Mouse (Mus musculus): Measurements from ENCODE around the gene Akr1b8. TPM values are rescaled to one million over a fixed set of nuclear protein-coding genes. Genes with fewer than 3 reads are reported as not detected.

Akr1b8 gene
- polyA plus RNA-seq (2014; fragmentation: Illumina TruSeq; extraction: RNeasy Lipid Tissue Mini Kit (QIAGEN cat#74804); ENCODE audit: insufficient read depth, low read depth, low replicate concordance): 19.1 TPM

GRCm38 (mm10) chr6:34353658-34354353 lies at the start of gene Akr1b8:
TSS of gene Akr1b8 (plus strand) at chr6:34354119.

GRCm38 (mm10) chr6:34316854-34317771 lies 36.8 kb upstream of the Akr1b8 start, which contains the start of gene Akr1b3:
TSS of gene Akr1b3 (minus strand) at chr6:34317478.

GRCm38 (mm10) chr6:34384110-34384661 lies 30.3 kb downstream of the Akr1b8 start, which contains the start of gene Akr1b10:
TSS of gene Akr1b10 (plus strand) at chr6:34384218.

GRCm38 (mm10) chr6:34412023-34412422 lies 58.1 kb downstream of the Akr1b8 start, which contains the start of gene Akr1b7:
TSS of gene Akr1b7 (plus strand) at chr6:34412334.

Other genes with a start within 250 kb of the Akr1b8 start
- gene Slc35b4, start 177.0 kb upstream of the Akr1b8 start, polyA plus RNA-seq (2014; fragmentation: Illumina TruSeq; extraction: RNeasy Lipid Tissue Mini Kit (QIAGEN cat#74804); ENCODE audit: insufficient read depth, low read depth, low replicate concordance): 9.0 TPM
- 138 TPM for gene Akr1b3, start 36.6 kb upstream of the Akr1b8 start, polyA plus RNA-seq (2014; fragmentation: Illumina TruSeq; extraction: RNeasy Lipid Tissue Mini Kit (QIAGEN cat#74804); ENCODE audit: insufficient read depth, low read depth, low replicate concordance)
- gene Akr1b10, start 30.1 kb downstream of the Akr1b8 start, polyA plus RNA-seq (2014; fragmentation: Illumina TruSeq; extraction: RNeasy Lipid Tissue Mini Kit (QIAGEN cat#74804); ENCODE audit: insufficient read depth, low read depth, low replicate concordance): 18.9 TPM
- 2.4 TPM for gene Akr1b7, start 58.2 kb downstream of the Akr1b8 start, polyA plus RNA-seq (2014; fragmentation: Illumina TruSeq; extraction: RNeasy Lipid Tissue Mini Kit (QIAGEN cat#74804); ENCODE audit: insufficient read depth, low read depth, low replicate concordance)
- 43.6 TPM for gene Bpgm, start 122.1 kb downstream of the Akr1b8 start, polyA plus RNA-seq (2014; fragmentation: Illumina TruSeq; extraction: RNeasy Lipid Tissue Mini Kit (QIAGEN cat#74804); ENCODE audit: insufficient read depth, low read depth, low replicate concordance)
- 64.8 TPM for gene Cald1, start 244.4 kb downstream of the Akr1b8 start, polyA plus RNA-seq (2014; fragmentation: Illumina TruSeq; extraction: RNeasy Lipid Tissue Mini Kit (QIAGEN cat#74804); ENCODE audit: insufficient read depth, low read depth, low replicate concordance)